Mouse (Mus musculus) lung, postnatal 36 days (tissue): ENCODE results near the gene Jade1.

ENCODE experiments used
- DNase-seq: peaks from one replicate; pipeline ENCODE4 v3.0.0; 2022; ENCODE audit warnings: mixed read lengths

Jade1 gene

GRCm38 (mm10) chr3:41601226-41602020, 45.9 kb downstream of the Jade1 start:
- no peak for DNase-seq

DNA sequence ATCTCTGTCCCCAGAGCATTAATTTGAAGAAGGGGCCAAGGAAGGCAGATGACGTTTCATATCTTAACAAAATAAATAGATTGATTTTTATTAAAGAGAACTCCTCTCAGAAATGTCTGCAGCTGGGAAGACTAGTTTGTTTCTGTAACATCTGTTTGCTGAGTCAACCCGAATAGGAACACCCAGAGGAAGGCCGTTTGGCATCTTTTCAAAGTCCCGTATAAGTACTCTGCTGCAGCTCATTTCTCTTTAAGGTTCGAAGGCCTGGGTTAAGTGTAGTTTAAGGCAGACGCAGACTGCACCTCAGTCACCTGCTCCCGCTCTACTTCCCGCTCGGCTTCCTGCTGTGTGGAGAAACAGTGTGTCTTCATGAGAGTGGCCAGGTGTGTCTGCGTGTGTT, 47.4 kb downstream of the Jade1 start:
- DNase-seq = no peak

GRCm38 (mm10) chr3:41603470-41604019, 48.0 kb downstream of the Jade1 start:
- no peak for DNase-seq

DNA sequence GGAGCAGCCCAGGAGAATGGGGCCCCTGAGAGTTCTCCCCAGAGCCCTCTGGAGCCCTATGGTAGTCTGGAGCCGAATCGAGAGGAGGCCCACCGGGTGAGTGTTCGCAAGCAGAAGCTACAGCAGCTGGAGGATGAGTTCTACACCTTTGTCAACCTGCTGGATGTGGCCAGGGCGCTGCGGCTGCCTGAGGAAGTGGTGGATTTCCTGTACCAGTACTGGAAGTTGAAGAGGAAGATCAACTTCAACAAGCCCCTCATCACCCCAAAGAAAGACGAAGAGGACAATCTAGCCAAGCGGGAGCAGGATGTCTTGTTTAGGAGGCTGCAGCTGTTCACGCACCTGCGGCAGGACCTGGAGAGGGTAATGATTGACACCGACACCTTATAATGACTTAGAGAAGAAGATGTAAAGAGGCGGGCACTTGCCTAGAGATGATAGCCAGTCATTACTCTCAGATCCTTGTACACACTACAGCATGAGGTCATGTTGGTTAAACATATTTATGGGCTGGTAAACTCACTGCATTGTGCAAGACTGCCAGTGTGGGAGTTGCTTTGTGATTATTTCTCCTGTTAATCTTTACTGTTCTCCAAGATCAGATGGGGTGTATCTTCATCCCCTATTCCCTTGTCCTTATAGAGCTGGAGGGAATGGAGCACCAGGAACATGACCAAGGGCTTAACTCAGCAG, 49.2 kb downstream of the Jade1 start:
- no peak for DNase-seq

DNA sequence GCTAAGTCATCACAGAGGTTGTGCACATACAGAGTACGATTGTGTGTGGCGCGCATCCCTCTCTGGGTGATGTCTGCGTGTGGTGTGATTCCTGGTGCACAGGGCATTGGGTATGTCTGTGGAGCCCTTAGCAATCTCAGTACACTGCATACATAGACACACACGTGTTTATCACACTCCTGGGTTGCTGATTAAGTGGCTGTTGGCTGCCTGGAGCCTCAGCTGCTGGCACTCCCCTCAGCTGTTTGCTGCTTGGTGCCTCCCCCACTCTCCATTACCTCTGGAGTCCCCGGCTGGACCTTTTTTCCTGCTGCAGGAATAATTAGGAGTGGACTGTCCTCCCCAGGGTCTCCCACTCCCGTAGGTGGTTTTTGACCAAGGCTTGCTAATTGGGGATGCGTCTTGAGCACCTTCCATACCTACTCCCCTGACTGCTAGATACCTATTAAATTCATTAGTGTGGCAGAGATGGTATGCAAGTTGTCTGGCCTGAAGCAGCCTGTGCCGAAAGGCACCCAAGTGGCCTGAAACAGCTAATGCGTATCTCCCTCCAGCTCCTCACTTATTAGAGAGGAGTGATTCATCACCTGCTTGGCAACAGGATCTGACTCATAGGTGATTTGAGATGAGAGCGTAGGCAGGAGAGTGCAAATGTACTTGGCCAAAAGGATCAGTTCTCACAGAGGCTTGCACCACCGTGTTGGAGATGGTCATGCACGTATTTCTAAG, 50.2 kb downstream of the Jade1 start:
- no peak for DNase-seq

GRCm38 (mm10) chr3:41606330-41606664, 50.8 kb downstream of the Jade1 start:
- DNase-seq = no peak

GRCm38 (mm10) chr3:41607050-41607449, 51.5 kb downstream of the Jade1 start:
- DNase-seq = no peak

DNA sequence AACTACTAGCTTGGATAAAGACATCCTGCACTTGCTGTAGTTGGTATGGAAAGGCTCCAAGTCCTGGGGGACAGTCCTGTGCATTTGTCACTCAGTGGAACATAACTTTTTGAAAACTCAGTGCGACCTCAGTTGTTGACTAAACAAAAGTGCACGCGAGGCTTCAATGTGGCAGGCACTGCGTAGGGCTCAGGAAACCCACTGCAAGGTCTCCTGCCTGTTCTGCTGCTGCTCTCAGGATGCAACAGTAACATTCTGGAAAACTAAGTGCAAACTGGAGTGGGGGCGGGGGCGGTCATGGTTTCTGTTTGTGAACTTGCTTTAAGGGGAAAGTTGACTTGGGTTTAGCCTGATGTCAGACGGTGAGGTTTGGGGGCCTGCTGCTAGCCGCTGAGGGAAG, 51.9 kb downstream of the Jade1 start:
- DNase-seq = no peak

- no peak for DNase-seq
These were observed 53.5 kb downstream of the Jade1 start for GRCm38 (mm10) chr3:41609071-41609470.

DNA sequence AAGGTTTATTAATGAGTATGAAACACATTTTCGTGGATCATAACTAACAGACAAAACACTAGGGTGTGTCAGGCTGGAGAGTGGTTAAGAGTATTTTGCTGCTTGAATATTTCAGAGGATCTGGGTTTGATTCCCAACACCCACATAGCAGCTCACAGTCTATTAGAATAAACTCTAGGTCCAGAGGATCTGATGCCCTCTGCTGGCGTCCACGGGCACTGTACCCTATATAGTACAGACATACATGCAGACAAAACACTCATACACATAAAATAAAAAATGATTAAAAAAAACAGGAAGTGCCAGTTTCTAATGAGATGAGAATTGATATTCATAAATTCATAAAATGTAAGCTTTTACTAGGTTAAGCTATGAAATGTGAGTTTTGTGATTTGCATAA, 56.7 kb downstream of the Jade1 start:
- no peak for DNase-seq

GRCm38 (mm10) chr3:41613706-41614105, 58.2 kb downstream of the Jade1 start:
- no peak for DNase-seq

- no peak for DNase-seq
These were observed 58.9 kb downstream of the Jade1 start for GRCm38 (mm10) chr3:41614230-41614985.

DNA sequence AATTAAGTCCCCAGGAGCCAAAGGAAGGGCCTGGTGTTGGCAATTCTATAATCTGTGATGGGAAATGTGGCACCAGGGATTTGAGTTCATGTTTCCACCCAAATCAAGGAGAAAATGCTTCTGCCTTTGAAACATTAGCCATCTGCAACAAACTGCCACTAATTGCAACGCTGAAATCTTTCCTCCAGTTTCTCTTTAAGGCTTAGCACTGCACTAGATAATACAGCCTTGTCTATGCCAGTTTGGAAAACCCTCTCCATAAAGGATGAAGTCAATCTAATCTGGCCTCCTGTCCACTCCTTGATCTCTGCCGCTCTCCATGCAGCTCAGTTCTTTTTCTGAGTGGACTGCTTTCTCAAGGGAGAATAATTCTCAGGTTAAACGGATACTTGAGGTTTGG, 62.5 kb downstream of the Jade1 start:
- no peak for DNase-seq

GRCm38 (mm10) chr3:41618488-41618887, 63.0 kb downstream of the Jade1 start:
- DNase-seq = no peak

DNA sequence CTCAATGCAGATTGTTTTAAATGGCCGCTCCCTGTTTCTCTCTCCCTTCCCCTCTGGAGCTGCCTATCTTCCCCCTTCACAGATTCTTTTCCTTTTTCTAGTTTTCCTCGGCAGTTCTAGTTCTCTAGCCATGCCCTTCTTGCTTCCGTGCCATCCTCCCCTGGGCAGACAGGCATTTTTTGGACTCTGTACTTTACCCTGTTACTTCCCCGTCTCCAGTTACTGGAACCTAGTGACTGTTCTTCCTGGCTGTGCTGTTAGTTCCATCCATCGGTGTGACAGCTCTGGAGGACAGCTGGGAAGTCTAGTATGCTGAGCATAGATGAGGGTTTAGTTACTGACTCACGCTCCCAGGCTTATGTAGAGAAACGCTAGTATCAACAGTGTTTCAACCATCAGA, 65.4 kb downstream of the Jade1 start:
- DNase-seq = no peak

DNA sequence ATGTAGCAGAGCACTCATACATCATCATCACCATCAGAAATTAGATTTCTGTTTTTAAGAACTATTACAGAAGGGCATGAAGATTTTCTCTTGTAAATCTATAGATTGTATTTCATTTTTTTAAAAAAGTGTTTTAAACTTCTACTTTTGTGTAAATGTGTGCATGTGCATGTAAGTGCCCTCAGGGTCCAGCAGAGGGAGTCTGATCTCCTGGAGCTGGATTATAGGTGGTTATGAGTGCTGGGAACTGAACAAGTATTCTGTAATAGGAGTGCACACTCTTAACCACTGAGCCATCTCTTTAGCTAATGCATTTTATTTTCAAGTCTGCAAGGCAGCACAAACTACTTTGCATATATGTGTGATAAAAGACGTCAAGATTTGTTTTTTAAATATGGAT, 100.1 kb downstream of the Jade1 start:
- DNase-seq = no peak
